Mouse (Mus musculus): Measurements from ENCODE around the gene Fam168a. TPM values are rescaled to one million over a fixed set of nuclear protein-coding genes. Genes with fewer than 3 reads are reported as not detected.

Gene Fam168a
- polyA plus RNA-seq, 1 experiment from 2014 or later, result 33.3 TPM

DNA sequence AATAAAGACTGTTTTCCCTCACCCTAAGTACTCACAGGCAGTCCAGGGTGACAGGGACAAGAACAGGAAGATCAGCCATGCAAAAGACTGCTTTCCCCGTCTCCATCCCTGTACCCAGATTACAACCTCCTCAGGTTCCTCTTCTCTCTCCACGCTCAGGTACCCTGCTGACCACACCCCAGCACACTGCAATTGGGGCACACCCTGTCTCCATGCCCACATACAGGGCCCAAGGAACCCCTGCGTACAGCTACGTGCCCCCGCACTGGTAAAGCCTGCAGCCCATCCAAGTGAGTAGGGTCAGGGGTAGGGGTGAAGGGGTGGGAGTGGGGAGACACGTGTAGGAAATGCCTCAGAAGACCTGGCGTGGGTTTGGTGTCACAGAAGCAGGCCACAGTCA lies 128.7 kb downstream of the Fam168a start:
- WGBS, result 87% methylated on average over 7 of the region's 7 CpGs
- H3K36me3 ChIP-seq, result peaks cover 4% of the 10 kb centered on the region; the same call in 1 of the 2 replicates
- no peaks in the 10 kb centered on the region for H3K27me3 ChIP-seq (replicated peaks)

DNA sequence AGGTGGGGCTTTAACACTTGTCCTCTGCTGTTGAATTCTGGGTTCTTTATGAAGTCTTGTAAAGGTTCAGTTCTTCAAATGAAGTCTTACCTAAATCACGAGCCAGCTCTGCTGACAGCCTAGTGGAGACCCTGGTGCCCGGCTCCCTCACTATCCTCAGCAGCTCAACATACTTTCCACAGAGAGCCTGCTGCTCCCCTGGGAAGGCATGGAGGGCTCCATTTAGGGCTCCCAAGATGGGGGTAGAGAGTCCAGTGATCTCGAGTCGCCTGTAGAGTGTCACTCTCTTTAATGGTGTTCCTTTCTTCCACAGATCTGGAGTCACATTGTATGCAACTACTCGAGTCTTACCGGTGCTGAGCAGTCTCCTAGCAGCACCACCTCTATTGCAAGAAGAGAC lies 129.3 kb downstream of the Fam168a start:
- Histone ChIP-seq H3K4me3 (replicated peaks) (no peak overlapping the region), H3K9ac (no peak overlapping the region), H3K36me3 (peaks cover 4% of the 10 kb centered on the region; the same call in 1 of the 2 replicates), H3K9me3 (no peaks in the 10 kb centered on the region), H3K27ac (no peak overlapping the region), H3K4me2 (no peak overlapping the region), H3K27me3 (replicated peaks) (no peaks in the 10 kb centered on the region), H3K4me1 (no peaks in the 10 kb centered on the region)
- WGBS, result 87% methylated on average over 6 of the region's 6 CpGs
- no peak for ATAC-seq (ENCODE audit: insufficient read depth, low FRiP score, low read depth)

More for the DNA sequence above, 128.7 kb downstream of the Fam168a start:
- no peak overlapping the region for H3K4me2 ChIP-seq
- H3K9me3 ChIP-seq, result no peaks in the 10 kb centered on the region
- H3K27ac ChIP-seq, result no peak overlapping the region
- no peak overlapping the region for H3K9ac ChIP-seq
- H3K4me1 ChIP-seq, result no peaks in the 10 kb centered on the region
- H3K4me3 ChIP-seq (replicated peaks), result no peak overlapping the region
- no peak for ATAC-seq (ENCODE audit: insufficient read depth, low FRiP score, low read depth)

DNA sequence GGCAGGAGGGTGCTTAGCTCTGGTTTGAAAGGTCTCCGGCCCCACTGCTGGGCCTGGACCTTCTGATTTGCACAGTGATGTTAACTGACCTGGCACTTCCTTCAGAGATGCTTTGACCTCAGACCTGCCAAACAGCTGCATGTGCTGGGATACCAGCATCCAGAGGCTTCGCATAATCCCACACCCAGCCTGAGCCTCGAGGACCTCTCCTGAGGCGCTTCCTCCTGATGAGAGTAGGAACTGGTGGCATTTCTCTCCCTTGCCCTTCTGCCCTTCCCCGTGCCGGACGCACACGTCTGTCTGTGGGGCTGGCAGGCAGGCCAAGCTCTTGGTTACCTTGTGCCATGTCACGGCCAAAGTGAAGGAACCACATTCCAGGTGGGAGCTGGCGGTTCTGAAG lies 130.2 kb downstream of the Fam168a start:
- H3K9ac ChIP-seq, result no peak overlapping the region
- WGBS, result 87% methylated on average over 10 of the region's 10 CpGs
- H3K4me1 ChIP-seq, result no peaks in the 10 kb centered on the region
- peaks cover 5% of the 10 kb centered on the region; the same call in 1 of the 2 replicates for H3K36me3 ChIP-seq
- no peaks in the 10 kb centered on the region for H3K27me3 ChIP-seq (replicated peaks)
- H3K9me3 ChIP-seq, result no peaks in the 10 kb centered on the region
- H3K27ac ChIP-seq, result no peak overlapping the region
- no peak overlapping the region for H3K4me2 ChIP-seq
- H3K4me3 ChIP-seq (replicated peaks), result no peak overlapping the region
- no peak for ATAC-seq (ENCODE audit: insufficient read depth, low FRiP score, low read depth)

DNA sequence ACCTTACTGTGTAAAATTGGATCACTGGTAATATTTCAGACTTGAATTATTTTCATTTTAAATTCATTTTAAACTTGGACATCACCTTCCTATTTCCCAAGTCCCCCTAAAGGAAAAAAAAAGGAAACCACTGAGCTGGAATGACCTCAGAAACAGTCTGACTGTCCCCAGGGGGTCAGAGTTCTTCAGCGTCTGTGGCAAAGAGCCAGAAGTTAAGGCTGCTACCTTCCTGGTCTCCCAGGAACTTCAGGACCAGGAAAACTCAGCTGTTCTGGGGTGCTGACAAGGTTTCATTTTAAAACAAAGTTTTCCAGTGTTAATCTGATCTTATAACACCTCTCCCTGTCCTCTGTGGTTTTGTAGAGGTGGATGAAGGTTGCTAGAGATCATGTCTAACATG lies 131.3 kb downstream of the Fam168a start:
- no peak overlapping the region for H3K4me2 ChIP-seq
- WGBS, result 76% methylated on average over 1 of the region's 1 CpGs
- H3K27me3 ChIP-seq (replicated peaks), result no peaks in the 10 kb centered on the region
- H3K9ac ChIP-seq, result no peak overlapping the region
- no peak overlapping the region for H3K4me3 ChIP-seq (replicated peaks)
- no peak overlapping the region for H3K27ac ChIP-seq
- H3K36me3 ChIP-seq, result peaks cover 8% of the 10 kb centered on the region; the same call in 1 of the 2 replicates
- H3K9me3 ChIP-seq, result no peaks in the 10 kb centered on the region
- H3K4me1 ChIP-seq, result no peaks in the 10 kb centered on the region
- ATAC-seq (ENCODE audit: insufficient read depth, low FRiP score, low read depth), result no peak

DNA sequence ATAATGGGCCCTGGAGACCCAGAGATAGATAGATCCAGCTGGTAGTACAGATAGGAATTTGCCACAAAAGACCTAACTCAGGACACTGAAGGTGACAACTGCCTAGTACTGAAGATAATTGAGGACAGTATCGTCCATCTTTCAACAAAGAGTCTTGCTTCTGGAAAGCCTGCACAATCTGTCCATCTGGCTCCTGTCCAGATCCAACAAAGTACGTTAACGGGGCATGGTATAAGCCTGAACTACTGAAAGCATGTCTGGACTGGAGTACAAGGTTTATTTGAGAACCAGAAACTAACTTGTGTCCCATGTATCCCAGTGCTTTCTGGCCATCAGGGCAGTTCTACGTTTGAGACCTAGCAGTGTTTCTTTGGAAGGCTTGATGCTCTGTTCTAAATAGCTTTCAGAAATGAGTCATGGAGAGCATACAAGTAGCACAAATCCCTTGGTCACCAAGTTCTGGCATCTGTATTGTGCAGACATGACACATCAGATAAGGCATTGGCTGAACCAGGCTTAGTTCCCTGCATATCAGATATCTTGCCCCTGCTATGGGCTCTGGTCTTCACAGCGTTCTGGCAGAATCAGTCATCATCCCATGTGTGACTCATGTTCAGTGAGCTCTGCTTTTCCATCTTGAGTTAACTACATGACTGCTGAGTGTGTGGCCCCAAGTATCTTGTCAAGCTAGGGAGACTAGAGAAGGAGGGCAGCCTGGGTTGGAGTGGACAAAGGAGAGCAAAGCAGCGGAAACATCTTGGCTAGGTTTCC lies 133.4 kb downstream of the Fam168a start:
- WGBS, result 68% methylated on average over 6 of the region's 6 CpGs
- H3K27me3 ChIP-seq (replicated peaks), result no peaks in the 10 kb centered on the region
- H3K27ac ChIP-seq, result no peak overlapping the region
- no peak overlapping the region for H3K4me2 ChIP-seq
- H3K4me3 ChIP-seq (replicated peaks), result no peak overlapping the region
- H3K9ac ChIP-seq, result no peak overlapping the region
- no peak for ATAC-seq (ENCODE audit: insufficient read depth, low FRiP score, low read depth)
- peaks cover 8% of the 10 kb centered on the region; the same call in 1 of the 2 replicates for H3K36me3 ChIP-seq
- H3K4me1 ChIP-seq, result no peaks in the 10 kb centered on the region
- H3K9me3 ChIP-seq, result no peaks in the 10 kb centered on the region

DNA sequence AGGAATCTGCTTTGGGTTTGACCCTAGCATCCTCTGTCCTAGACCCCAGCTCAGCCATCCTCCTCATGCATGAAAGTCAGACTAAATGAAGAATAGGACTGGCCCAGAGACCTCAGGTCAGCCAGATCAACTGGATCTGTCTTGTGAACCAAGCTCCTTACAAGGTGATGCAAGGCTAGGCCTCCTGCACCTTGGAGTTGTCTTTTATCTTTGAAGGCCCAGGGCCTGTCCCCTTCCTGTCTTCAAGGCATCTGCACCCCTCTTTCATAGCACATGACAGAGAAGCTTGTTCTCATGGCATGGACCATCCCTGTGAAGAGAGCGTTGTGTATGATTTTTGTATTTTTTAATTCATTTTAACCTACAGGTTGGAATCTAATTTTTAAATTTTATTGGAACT lies 134.5 kb downstream of the Fam168a start:
- H3K4me2 ChIP-seq, result no peak overlapping the region
- peaks cover 8% of the 10 kb centered on the region; the same call in 1 of the 2 replicates for H3K36me3 ChIP-seq
- H3K9me3 ChIP-seq, result no peaks in the 10 kb centered on the region
- no peak overlapping the region for H3K4me3 ChIP-seq (replicated peaks)
- ATAC-seq (ENCODE audit: insufficient read depth, low FRiP score, low read depth), result no peak
- 96% methylated on average over 1 of the region's 1 CpGs for WGBS
- H3K9ac ChIP-seq, result no peak overlapping the region
- H3K27ac ChIP-seq, result no peak overlapping the region
- no peaks in the 10 kb centered on the region for H3K27me3 ChIP-seq (replicated peaks)
- H3K4me1 ChIP-seq, result 0 out of 2 replicates have a peak, but pooled peaks cover 5% of the 10 kb centered on the region

DNA sequence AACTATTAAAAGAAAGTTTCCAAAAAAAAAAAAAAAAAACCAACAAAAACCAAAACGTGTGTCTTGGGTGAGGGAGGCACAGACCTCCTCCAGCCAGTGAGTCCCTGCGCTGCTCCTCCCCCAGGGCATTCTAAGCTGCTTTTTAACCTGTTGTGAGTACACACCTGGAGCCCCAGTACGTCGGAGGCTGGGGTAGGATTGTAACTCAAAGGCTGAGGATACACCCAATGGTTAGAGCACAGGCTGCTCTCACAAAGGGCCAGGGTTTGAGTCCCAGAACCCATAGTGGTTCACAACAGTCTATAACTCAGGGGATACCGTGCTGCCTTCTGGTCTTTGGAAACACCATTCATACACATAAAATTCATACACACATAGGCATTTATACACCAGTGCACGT lies 135.2 kb downstream of the Fam168a start:
- no peak overlapping the region for H3K9ac ChIP-seq
- no peak overlapping the region for H3K4me3 ChIP-seq (replicated peaks)
- H3K27ac ChIP-seq, result no peak overlapping the region
- no peak for ATAC-seq (ENCODE audit: insufficient read depth, low FRiP score, low read depth)
- H3K9me3 ChIP-seq, result no peaks in the 10 kb centered on the region
- 0 out of 2 replicates have a peak, but pooled peaks cover 5% of the 10 kb centered on the region for H3K4me1 ChIP-seq
- H3K4me2 ChIP-seq, result no peak overlapping the region
- 89% methylated on average over 6 of the region's 6 CpGs for WGBS
- H3K27me3 ChIP-seq (replicated peaks), result no peaks in the 10 kb centered on the region
- H3K36me3 ChIP-seq, result peaks cover 8% of the 10 kb centered on the region; the same call in 1 of the 2 replicates

DNA sequence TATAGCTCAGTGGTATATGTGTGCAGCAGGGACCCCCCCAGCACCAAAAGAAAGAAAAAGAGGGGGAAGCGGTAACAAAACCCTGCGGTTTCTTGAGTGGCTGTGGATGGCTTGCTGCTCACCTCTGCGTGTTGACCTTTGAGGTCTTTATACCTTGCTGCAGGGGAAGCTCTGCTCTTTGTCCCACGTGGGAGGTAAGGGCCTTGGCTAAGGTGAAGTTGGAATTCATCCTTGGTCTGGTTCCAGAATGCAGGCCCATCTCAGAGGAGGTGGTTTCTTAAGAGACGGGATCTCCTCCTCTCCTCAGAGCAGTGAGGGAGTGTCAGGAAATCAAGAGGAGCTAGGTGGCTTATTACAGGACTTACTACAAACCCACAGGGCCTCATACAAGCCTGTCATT lies 135.7 kb downstream of the Fam168a start:
- peaks cover 8% of the 10 kb centered on the region; the same call in 1 of the 2 replicates for H3K36me3 ChIP-seq

DNA sequence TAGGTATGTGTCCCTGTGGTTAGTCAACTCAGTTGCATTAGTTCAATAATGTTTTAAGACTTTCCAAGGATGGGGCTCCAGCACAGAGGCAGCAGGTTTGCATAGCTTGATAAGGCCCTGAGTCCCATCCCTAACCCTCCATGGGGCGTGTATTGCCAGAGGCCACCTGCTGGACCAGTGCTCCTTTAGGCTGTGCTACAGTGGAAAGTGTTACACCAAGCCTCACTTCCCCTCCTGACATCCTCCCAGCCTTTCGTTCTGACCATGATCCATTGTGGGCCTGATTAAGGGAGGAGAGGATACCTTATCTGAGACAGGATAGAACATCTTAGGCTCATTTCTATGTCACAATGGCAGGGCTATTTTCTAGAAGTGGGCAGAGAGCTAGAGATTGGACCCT lies 137.4 kb downstream of the Fam168a start:
- Histone ChIP-seq H3K9ac (no peak overlapping the region), H3K9me3 (no peaks in the 10 kb centered on the region), H3K4me1 (0 out of 2 replicates have a peak, but pooled peaks cover 5% of the 10 kb centered on the region), H3K4me2 (no peak overlapping the region), H3K36me3 (peaks cover 4% of the 10 kb centered on the region; the same call in 1 of the 2 replicates), H3K4me3 (replicated peaks) (no peak overlapping the region), H3K27ac (no peak overlapping the region), H3K27me3 (replicated peaks) (no peaks in the 10 kb centered on the region)
- 84% methylated on average over 2 of the region's 2 CpGs for WGBS
- ATAC-seq (ENCODE audit: insufficient read depth, low FRiP score, low read depth), result peak; percentile 67

More for the DNA sequence above, 135.7 kb downstream of the Fam168a start:
- 0 out of 2 replicates have a peak, but pooled peaks cover 5% of the 10 kb centered on the region for H3K4me1 ChIP-seq
- 90% methylated on average over 5 of the region's 5 CpGs for WGBS
- no peak overlapping the region for H3K27ac ChIP-seq
- ATAC-seq (ENCODE audit: insufficient read depth, low FRiP score, low read depth), result no peak
- H3K4me3 ChIP-seq (replicated peaks), result no peak overlapping the region
- H3K27me3 ChIP-seq (replicated peaks), result no peaks in the 10 kb centered on the region
- no peaks in the 10 kb centered on the region for H3K9me3 ChIP-seq
- no peak overlapping the region for H3K4me2 ChIP-seq
- no peak overlapping the region for H3K9ac ChIP-seq

DNA sequence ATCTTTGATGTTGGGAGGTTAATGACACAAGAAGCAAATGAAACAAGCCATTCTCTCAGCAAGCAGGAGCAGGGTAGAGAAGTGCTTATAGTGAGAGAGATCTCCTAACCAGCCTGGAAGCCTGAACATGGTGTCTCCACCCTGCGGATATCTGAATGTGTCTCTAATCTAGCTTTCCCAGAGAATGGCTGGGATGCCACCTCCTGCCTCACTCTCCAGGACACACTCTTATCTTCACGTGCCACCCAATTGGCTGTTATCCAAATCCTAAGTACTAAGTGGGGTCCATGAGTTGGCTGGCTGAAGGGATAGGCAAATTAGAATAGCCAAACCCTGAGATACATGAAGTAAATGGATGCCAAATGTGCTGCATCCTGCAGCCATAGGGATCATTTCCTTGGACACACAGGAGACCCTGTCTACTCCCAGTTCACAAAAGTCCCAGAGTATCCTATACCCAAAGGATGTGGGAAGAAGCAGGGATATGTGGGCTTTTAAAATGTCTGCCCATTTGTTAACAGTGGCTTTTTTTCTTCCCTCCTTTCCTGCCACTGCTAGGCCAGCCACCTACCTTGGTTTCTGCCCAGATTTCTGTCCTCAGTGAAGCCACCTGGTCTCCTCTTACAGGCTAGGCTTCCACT lies 138.1 kb downstream of the Fam168a start:
- Histone ChIP-seq H3K9ac (no peak overlapping the region), H3K4me1 (0 out of 2 replicates have a peak, but pooled peaks cover 5% of the 10 kb centered on the region), H3K27me3 (replicated peaks) (no peaks in the 10 kb centered on the region), H3K27ac (no peak overlapping the region), H3K4me2 (no peak overlapping the region), H3K9me3 (no peaks in the 10 kb centered on the region), H3K36me3 (peaks cover 4% of the 10 kb centered on the region; the same call in 1 of the 2 replicates), H3K4me3 (replicated peaks) (no peak overlapping the region)
- ATAC-seq (ENCODE audit: insufficient read depth, low FRiP score, low read depth), result peak; percentile 88
- 69% methylated on average over 2 of the region's 2 CpGs for WGBS

DNA sequence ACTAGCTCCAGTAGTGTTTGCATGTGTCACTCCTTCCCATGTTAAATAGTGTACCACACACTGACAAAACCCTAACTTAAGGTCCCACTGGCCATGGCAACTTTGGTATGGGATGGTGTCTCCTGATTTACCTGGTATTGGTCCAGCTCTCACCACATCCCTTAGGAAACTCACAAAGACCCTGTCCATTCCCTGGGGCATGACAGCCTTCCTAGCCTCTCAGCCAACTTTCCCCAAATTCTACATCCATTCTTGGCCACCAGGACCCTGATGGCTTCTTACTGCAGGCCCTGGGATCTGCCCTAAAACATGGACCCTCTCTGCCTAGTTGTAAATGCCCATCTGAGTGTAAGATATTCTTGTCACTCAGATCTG lies 138.6 kb downstream of the Fam168a start:
- H3K9ac ChIP-seq, result no peak overlapping the region
- no peak overlapping the region for H3K4me2 ChIP-seq
- H3K27ac ChIP-seq, result peak overlapping the region; percentile 55
- H3K27me3 ChIP-seq (replicated peaks), result no peaks in the 10 kb centered on the region
- H3K9me3 ChIP-seq, result no peaks in the 10 kb centered on the region
- H3K36me3 ChIP-seq, result peaks cover 4% of the 10 kb centered on the region; the same call in 1 of the 2 replicates
- H3K4me1 ChIP-seq, result 0 out of 2 replicates have a peak, but pooled peaks cover 5% of the 10 kb centered on the region
- H3K4me3 ChIP-seq (replicated peaks), result no peak overlapping the region
- ATAC-seq (ENCODE audit: insufficient read depth, low FRiP score, low read depth), result no peak

DNA sequence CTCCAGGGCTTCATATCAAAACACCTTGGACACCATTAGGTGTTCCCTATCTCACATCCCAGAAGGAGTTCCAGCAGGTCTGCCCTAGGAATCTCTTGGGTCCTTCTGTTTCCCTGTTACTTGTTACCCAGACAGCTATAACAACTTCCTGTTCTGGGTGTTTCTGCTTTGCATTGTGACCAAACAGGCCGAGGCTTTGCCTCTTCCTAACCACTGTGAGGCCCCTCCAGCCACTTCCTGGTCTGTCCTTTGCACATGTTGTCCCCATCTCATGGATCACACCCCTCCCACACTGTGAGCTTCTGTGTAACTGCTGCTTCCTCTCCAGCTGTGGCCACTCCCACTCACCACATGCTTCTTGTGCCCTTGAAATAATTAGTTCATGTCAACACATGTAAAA lies 139.0 kb downstream of the Fam168a start:
- WGBS, result 10% methylated on average over 1 of the region's 1 CpGs

More for the DNA sequence above, 139.0 kb downstream of the Fam168a start:
- Histone ChIP-seq H3K9me3 (no peaks in the 10 kb centered on the region), H3K4me2 (no peak overlapping the region), H3K27me3 (replicated peaks) (no peaks in the 10 kb centered on the region), H3K27ac (peak overlapping the region; percentile 55), H3K36me3 (peaks cover 4% of the 10 kb centered on the region; the same call in 1 of the 2 replicates), H3K4me3 (replicated peaks) (no peak overlapping the region), H3K9ac (no peak overlapping the region), H3K4me1 (0 out of 2 replicates have a peak, but pooled peaks cover 5% of the 10 kb centered on the region)
- peak; percentile 56; the same call in 1 of the 2 replicates for ATAC-seq (ENCODE audit: insufficient read depth, low FRiP score, low read depth)

Measured in stomach, embryonic 15.5 days (tissue).